Mouse (Mus musculus): ENCODE measurements around the gene Zmynd15.
A peak's percentile ranks its signal among the peaks of the same experiment; 100 is the strongest.
"Not testable (repeated sequence)": the region's sequence is repeated elsewhere in the genome, so short reads cannot be mapped to it uniquely, and the experiment has no call there.

Gene Zmynd15

GRCm38 (mm10) chr11:70446756-70447155 is 12.5 kb upstream of the Zmynd15 start:
- DNase-seq (ENCODE audit: low read depth in 2 of 2, low spot score in 2 of 2): no peak

DNA sequence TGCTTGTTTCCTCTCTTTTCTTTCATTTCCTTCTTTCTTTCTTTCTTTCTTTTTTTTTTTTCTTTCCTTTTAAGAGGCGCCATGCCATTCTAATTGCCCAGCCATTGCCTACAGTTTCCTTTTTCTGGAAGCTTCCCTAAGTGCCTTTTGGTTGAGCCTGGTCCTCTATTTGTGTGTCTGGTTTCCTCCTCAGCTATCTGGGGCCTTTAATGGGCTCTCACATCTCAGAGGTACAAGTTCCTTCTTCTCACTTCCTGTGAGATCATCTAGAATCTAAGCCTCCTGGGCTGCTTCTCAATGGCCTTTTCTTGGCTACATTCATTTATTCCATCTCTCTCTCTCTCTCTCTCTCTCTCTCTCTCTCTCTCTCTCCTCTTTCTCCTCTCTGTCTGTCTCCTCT is 11.9 kb upstream of the Zmynd15 start:
- DNase-seq (ENCODE audit: low read depth in 2 of 2, low spot score in 2 of 2): no peak

DNA sequence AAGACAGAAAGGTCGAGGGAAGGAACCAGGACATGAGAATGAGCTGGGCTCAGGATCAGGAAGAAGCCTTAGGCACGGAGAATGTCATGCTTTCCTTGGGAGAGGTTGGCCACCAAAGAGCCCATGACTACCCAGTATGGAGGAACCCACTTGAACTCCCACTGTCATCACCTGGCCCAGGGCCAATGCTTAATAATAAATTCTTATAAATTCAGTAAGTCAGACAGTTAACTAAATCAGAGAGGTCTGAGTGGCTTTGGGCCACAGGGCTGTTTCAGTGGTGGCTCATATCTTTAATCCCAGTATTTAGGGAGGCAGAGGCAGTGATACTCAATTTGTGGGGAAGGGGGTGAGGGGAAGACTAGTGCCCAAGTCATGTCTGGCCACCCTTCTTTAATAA is 8.3 kb upstream of the Zmynd15 start:
- no peak for DNase-seq (ENCODE audit: low read depth in 2 of 2, low spot score in 2 of 2)

- DNase-seq (ENCODE audit: low read depth in 2 of 2, low spot score in 2 of 2): peak; percentile 85 to 90
These were observed 7.3 kb upstream of the Zmynd15 start, which contains the start of gene Med11 for GRCm38 (mm10) chr11:70451797-70452498. Med11 (plus strand) TSS chr11:70451919.

DNA sequence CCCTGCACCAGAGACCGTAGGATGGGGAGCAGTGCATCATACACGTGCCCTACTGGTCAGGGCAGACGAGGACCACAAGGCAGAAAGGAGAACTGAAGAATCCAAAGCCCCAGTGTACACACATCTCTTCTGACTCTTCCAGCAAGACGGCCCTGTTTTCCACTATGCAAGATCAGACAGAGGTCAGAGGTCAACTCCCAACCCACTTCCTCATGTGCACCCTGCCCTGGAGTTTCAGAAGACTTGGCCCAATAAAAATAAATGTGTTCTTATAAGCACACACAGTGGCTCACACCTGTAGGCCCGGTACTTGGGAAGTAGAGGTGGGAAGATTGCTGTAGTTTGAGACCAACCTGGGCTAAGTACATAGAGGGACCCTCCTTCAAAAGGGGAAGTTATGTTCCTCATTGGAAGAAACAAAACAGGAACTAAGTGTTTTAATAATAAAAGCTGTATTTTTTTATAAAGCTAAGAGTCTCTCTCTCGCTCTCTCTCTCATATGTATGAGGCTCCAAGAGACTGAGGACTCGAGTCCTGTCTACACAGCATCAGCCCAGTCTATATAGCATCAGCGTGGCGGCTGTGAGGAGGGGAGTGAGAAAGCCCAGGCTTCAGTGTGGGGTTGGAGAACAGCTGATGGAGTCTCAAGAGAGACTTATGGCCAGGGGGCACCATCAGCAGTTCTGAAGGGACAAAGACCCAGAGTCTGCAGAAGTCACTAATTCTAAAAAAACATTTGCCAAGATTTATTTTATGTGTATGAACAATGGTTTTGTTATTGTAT is 5.8 kb upstream of the Zmynd15 start:
- DNase-seq (ENCODE audit: low read depth in 2 of 2, low spot score in 2 of 2): no peak

DNA sequence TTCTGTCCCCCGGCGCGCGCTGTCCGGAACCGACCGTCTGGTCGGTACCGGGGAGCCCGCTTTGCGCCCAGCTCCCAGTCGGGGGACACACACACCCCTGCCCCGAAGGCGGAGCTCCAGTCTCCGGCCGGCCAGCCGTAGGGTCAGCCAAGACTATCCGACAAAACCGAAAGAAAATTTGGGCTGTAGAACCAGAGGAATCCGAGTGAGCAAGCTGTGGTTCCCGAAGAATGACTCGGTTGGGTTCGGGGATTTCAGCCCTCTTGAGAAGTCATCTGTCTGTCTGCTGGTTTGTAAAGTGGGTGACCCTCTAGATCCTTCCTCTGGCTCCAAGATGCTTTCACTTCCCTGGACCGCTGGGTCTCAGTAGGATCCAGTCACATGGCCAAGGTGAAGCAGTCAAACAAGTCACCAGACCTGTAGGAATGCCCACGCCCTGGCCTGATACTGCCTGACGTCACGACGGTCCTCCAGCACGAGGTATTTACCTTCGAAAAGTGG is 418 bp downstream of the Zmynd15 start, which contains the start of gene Cxcl16:
Cxcl16 (minus strand) TSS at position 384 of the 501 bp plus-strand sequence.
- DNase-seq (ENCODE audit: low read depth in 2 of 2, low spot score in 2 of 2): no peak

DNA sequence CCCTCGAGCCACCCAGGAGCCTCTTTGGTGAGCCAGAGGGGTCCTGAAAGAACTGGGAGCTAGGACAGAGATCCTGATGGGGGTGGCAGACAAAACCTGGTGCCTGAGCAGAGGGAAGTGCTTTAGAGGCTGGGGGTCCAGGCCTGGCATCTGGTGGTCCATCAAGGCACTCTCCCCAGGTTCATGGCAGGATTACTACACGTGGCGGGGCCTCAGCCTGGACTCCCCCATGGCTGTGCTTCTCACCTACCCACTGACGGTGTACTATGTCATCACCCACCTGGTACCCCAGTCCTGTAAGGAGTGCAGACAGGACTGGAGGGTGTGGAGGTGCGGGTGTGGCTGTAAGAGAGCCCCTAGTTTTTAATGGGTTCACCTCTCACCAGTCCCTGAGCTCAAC is 4.7 kb downstream of the Zmynd15 start:
- no peak for DNase-seq (ENCODE audit: low read depth in 2 of 2, low spot score in 2 of 2)

GRCm38 (mm10) chr11:70465211-70465610 is 6.0 kb downstream of the Zmynd15 start:
- no peak for DNase-seq (ENCODE audit: low read depth in 2 of 2, low spot score in 2 of 2)

GRCm38 (mm10) chr11:70465824-70466223 is 6.6 kb downstream of the Zmynd15 start:
- no peak for DNase-seq (ENCODE audit: low read depth in 2 of 2, low spot score in 2 of 2)

GRCm38 (mm10) chr11:70467902-70468619 is 8.8 kb downstream of the Zmynd15 start:
- no peak for DNase-seq (ENCODE audit: low read depth in 2 of 2, low spot score in 2 of 2)

DNA sequence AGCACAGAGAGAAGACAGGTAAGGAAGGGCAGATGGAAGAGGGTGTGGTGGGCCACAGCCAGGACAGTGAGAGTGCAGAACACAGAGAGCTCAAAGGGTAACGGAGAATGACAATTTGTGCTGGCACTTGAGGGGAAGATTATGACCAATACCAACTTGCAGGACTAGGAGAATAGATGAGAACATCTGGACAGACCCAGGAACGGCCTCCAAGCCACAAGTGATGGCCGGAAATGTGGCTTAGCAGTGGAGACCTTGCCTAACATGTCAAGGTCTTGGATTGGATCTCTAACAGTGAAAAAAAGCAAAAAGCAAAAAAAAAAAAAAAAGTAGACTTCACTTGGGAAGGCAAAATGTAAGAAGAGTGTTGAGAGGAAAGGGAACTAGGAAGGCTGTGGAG is 10.5 kb downstream of the Zmynd15 start:
- DNase-seq (ENCODE audit: low read depth in 2 of 2, low spot score in 2 of 2): no peak

- DNase-seq (ENCODE audit: low read depth in 2 of 2, low spot score in 2 of 2): no peak
These were observed 13.5 kb downstream of the Zmynd15 start for GRCm38 (mm10) chr11:70472716-70473115.

DNA sequence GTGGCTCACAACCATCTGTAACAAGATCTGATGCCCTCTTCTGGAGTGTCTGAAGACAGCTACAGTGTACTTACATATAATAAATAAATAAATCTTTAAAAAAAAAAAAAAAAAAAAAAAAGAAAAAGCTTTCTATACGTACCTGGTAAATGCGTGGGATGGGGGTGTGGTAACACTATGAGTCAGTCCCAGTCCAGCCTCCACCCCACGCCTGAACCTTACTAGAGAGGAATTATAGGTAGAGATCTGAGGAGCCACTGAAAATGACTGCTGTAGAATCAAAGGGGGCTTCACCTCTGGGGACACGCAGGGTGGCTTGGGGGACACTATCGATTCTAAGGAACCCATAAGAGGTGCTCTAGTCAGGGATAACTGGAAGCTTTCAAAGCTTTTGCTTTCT is 14.1 kb downstream of the Zmynd15 start:
- not testable (repeated sequence) for DNase-seq (ENCODE audit: low read depth in 2 of 2, low spot score in 2 of 2)

DNA sequence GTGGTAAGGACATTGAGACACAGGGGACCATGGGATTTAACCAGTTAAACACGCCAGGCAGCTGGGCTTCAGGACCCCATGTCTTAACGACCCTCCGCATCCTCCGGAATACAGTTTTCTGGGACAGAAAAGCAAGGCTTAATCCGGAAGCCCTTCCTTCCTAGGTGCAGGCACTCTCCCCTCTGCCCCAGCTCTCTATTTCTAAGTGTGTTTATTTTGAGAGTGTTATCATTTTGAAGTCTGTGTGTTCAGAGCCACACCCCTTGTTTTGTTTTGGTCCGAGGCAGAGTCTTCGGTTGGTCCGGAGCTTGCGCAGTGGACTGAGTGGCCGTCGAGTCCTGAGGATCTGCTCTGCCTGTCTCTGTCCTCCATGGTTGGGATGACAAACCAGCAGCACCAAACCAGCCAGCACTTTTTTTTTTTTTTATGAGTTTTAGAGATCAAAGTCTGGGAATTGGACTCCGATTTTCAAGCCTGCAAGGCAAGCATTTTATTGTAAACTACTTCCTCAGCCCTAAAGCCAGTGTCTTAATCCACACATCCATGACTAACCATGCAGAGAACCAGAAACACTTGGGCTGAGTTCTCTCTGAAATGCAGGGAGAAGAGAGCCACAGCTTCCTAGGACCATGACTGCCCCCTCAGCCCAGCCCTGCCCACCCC is 15.8 kb downstream of the Zmynd15 start:
- no peak for DNase-seq (ENCODE audit: low read depth in 2 of 2, low spot score in 2 of 2)

DNA sequence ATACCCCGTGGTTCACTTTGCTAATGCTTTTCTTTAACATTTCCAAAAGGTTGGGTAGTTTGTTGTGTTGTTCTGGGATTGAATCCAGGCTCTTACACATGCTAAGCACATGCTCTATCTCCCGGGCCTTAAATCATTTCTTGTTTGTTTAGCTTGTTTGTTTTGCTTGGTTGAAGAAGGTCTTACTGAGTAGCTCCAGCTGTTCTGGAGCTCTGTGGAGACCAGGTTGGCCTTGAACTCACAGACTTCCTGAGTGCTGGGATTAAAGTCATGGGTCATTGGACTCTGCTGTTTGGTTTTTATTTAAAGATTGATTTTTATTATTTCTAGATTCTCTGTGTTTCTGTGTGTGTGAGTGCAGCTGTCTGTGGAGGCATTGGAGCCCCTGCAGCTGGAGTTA is 26.3 kb downstream of the Zmynd15 start:
- DNase-seq (ENCODE audit: low read depth in 2 of 2, low spot score in 2 of 2): no peak

DNA sequence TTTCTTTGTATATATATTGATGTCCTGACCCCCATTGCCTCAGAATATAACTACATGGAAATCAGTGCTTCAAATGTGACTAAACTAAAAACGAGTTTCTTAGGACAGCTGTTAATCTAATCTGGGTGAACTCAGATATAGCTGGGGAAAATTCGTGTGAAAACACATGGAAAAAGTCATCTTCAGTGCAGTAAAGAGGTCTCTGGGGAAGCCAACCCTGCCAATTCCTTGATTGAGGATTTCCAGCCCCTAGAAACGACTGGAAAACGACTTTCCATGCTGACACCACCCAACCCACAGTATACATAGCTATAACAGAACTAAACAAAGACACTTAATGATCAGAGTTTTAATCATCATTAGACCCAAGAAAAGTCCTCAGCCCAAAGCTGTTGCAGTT is 28.6 kb downstream of the Zmynd15 start:
- no peak for DNase-seq (ENCODE audit: low read depth in 2 of 2, low spot score in 2 of 2)

- DNase-seq (ENCODE audit: low read depth in 2 of 2, low spot score in 2 of 2): no peak
These were observed 29.9 kb downstream of the Zmynd15 start for GRCm38 (mm10) chr11:70489138-70489537.

DNA sequence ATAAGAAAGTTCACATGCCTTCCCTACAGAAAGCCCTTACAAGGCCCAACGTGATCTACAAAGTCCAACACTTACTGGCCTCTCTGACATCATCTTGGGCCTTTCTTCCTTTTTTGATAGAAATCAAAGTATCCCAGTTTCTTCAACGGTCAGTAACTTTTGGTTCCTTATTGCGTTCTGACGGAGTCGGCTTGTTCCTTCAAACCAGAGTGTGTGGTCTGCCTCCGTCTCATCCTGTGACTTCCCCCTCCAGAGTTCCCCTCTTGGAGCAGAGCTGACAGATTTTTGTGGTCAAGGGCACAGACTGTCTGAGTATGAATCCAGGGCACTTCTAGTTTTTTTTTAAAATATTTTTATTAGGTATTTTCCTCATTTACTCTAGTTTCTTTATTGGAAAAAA is 30.5 kb downstream of the Zmynd15 start:
- DNase-seq (ENCODE audit: low read depth in 2 of 2, low spot score in 2 of 2): no peak

DNA sequence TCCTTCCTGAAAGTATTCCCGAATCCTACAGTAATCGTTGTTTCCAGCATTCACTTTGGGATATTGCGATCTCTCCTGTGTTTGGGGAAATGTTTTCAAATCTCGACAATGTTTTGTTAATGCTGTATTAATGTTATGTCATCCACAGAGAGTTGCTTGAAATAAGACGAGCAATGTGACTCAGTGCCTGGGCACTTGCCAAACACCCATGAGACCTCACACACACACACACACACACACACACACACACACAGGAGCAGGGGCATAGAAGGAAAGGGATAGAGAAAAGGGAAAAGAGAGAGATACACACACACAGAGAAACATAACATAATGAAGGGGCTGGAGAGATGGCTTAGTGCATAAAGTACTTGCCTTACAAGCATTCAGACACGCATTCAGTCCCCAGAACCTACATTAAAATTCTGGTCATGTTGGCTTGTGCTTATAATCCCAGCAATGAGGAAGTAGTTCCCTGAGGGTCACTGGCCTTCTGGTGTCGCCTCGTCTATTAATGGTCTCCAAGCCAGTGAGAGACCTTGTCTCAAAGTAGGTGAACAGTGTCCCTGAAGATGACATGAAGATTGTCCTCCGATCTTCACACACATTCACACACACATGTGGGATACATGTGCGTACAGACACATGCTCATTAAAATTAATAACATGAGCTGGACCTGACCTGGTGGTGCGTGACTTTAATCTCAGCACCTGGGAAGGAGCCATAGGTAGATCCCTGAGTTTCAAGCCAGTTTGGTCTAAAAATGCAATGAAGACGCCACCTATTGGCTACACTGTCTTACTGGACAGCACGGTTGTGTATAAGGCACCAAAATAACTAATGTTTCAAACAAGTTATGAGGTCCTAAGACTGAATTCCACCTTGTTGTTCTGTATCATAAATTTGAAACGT is 40.6 kb downstream of the Zmynd15 start:
- no peak for DNase-seq (ENCODE audit: low read depth in 2 of 2, low spot score in 2 of 2)

GRCm38 (mm10) chr11:70500476-70500812 is 41.2 kb downstream of the Zmynd15 start:
- DNase-seq (ENCODE audit: low read depth in 2 of 2, low spot score in 2 of 2): no peak
